Mouse (Mus musculus) cerebellum, adult 2 months (tissue): Measurements from ENCODE around the gene Lpar6.

ENCODE experiments used
- CTCF ChIP-seq: fragments of 200-500 bp; IDR thresholded peaks from 2 replicates; pipeline ENCODE4 v1.5.1; 2011; ENCODE audit warnings: low read depth, mild to moderate bottlenecking, control low read depth, low read length, moderate library complexity, borderline replicate concordance; ENCODE audit not compliant: insufficient read depth
- POLR2A ChIP-seq: fragments of 200-500 bp; IDR thresholded peaks from 2 replicates; pipeline ENCODE4 v1.6.1; 2011; ENCODE audit warnings: low read length, control low read depth, borderline replicate concordance; ENCODE audit not compliant: insufficient read depth

DNA sequence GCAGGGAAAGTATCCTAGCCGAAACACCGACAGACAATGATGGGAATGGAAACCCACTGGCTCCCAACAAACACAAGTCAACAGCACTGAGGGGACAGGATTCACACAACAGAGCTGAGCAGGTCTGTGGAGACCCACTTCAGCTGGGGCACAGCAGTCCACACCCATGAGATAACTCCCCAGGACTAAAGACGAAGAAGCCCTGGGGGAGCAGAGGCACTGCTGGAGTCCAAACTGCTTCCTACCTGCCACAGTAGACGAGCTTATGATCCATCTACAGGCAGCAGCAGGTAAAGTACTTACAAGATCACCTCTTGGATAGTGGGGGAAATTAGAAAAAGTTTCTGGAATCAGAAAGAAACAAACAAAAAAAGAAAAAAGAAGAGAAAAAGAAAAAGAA is 16.7 kb downstream of the Lpar6 start:
- TF ChIP-seq CTCF (no peak), POLR2A (no peak)
